Mouse (Mus musculus): ENCODE results near the gene Mybl2.

The Mybl2 gene

DNA sequence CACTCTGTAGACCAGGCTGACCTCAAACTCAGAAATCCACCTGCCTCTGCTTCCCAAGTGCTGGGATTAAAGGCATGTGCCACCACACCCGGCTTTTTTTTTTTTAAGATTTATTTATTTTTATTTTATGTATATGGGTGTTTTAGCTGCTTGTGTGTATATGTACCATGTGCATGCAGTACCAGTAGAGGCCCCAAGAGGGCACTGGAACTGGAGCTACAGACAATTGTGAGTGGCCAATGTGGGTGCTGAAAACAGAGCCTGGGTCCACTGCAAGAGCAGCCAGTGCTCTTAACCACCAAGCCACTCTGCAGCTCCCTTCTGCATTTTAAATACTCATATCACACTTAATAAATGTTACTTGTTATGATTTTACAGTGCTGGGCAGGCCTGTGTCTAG lies 56.2 kb downstream of the Mybl2 start:
- 93% methylated on average over 1 of the region's 1 CpGs for WGBS

DNA sequence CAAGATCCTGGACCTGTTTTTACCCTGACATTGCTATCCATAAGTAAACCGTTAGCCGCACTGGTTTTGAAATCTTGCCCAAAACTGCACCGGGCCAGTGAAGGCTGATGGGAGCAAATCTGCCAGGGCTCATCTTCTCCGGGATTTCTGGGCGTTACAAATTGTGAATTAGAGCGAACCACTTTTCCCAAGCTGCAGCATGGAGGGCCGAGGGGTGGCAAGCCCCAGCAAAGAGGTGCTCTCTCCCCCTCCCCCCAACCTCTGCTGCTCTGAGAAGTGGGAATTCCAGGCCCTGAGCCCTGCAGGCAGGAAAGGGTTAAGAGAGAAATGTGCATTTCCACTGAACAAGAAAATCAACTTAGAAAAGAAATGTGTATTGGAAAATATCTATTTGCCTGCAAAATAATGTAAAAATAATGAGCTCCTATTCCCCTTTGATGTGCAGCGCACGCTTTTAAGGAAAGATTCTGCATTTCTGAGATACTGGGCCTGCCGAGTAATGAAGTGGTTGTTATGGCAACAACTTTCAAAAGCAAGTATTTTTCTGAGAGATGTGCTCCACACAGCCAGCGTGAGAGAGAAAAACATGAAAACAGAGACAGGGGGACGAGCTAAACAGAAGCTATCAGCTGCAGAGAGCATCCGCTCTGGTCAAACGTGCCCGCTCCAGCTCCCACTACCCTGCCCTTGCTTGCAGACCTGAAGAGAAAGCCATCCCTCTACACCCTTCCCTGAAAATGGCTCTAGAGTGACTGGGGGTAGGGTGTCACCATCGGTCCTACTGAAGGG lies 57.1 kb downstream of the Mybl2 start:
- 27% methylated on average over 16 of the region's 16 CpGs for WGBS

DNA sequence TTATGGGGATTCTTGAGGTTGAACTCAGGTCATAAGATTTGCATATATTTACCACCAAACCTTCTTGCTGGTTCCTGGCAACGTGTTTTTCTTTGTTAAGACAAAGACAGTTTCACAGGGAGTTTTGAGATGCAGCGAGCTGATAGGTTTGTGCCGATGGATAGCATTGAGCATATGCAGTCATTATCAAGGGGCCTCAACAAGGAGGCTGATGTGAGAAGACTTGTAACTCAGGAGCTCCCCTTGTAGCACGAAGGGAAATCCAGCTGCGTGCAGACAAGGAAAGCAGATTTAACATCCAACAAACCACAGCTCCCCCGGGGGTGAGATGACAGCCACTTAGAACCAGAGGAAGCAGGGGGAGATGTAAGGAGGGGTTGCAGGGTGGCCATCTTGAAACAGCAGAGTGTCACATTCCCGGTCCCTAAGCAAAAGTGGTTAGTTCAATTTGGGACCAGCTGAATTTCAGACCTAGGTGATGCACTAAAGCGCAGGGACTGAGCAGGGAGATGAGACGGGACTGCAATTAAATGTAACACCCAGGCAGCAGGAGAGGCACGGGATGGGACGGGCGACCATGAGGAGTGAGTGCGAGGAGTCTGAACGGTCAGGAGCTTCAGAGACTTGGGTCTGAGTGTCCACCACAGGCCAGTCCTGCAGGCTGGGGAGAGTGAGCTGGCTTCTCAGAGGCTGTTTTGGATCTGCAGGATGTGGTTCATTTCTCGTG lies 66.3 kb downstream of the Mybl2 start:
- WGBS: 83% methylated on average over 15 of the region's 15 CpGs

DNA sequence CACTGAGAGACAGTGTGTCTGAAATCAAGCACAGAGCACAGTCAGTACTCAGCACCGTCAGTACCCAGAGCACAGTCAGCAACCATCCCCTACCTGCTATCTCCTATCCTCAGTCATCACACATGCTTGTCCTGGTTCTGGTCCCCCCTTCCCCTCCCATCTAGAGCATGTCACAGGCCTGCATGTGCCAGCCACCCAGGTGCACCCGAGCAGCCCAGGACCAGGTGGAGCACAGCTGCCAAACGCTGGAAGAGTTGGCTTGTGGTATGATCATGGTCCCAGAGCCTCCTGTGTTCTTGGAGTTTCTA lies 66.8 kb downstream of the Mybl2 start:
- 93% methylated on average over 3 of the region's 3 CpGs for WGBS

DNA sequence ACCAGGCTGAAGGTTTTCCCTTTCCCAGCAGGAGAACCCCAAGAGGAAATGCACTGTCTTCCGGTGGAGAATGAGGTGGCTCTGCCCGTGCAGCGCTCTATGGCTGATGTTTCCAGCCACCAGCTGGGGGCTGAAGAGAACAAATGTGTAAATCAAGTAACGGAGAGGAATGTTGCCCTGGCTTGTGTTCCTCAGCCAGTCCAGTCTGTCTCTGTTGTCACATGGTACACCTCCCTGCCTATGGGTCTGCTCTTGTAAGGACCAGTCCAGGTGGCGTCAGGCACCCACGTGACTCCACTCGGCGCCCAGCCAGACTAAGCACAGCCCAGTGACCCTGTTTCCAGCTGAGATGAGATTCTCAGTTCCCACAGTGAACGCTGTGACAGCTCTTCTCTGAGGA lies 67.8 kb downstream of the Mybl2 start:
- WGBS: 26% methylated on average over 9 of the region's 9 CpGs

DNA sequence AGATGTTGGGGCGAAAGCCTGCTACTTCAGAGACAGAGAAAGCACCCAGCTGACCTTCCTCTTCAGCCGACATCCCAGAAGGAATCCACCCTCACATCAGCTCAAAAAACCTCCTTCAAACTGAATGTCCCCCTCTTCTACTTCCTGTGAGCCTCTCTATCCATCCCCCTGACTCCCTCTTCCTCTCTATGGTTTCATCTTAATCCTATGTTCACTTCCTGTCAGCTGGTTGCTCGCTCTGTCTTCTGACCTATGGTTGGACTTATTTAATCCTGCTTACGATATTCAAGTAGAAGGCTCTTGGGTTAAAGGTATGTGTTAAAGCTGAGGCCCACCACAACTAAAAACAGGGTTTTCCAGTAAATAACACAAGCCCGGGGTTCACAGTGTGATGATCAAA lies 69.0 kb downstream of the Mybl2 start:
- 85% methylated on average over 5 of the region's 5 CpGs for WGBS

DNA sequence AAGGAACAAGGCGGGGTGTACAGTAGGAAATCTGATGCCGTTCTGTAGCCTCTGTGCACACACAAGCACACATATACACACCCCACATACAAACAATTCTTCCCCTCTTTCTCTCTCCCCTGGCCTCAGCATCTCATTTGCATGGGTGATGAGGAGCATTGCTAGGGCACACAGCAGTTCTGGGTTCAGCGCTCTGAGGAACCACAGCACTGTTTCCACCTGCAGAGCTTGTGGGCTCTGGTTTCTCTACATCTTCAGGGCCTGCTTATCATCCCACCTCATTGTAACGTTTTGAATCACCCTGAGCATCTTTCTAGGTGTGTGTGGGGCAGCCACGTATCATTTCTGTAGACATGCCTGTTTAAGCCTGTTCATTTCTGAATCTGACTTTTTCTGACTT lies 76.3 kb downstream of the Mybl2 start:
- 92% methylated on average over 5 of the region's 5 CpGs for WGBS

DNA sequence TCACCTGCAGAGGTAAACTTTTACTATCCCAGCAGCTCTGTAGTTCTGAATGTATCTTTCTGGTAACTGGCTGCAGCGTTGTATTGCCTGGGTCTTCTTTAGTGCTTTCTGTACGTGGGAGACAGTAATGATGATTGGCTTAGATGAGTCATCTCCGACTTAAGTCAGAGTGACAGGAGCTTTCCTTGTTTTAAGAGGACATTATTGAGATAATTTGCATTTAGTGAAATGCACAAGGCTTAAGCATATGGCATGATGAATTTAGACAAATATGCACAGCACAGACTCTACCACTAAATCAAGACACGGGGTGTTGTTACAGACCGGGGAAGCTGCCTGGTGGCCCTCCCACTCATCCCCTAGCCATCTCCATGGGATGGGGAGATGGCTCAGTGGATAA lies 77.8 kb downstream of the Mybl2 start:
- 55% methylated on average over 5 of the region's 5 CpGs for WGBS
